Mouse (Mus musculus): Measurements from ENCODE around the gene Hist1h3d. TPM values are rescaled to one million over a fixed set of nuclear protein-coding genes. Genes with fewer than 3 reads are reported as not detected.
"Not testable (repeated sequence)": the region's sequence is repeated elsewhere in the genome, so short reads cannot be mapped to it uniquely, and the experiment has no call there.

Gene Hist1h3d
- total RNA-seq, 1 experiment from 2014 or later: 12.9 TPM

GRCm38 (mm10) chr13:23542225-23542980, 33.2 kb upstream of the Hist1h3d start:
- not testable (repeated sequence) for DNase-seq

- DNase-seq: peak; percentile 22
Measured at GRCm38 (mm10) chr13:23542999-23543607, 32.5 kb upstream of the Hist1h3d start, which contains the start of gene Hist1h2bh. Gene Hist1h2bh, minus strand, starts transcription at chr13:23543392.

GRCm38 (mm10) chr13:23543965-23544786, 31.4 kb upstream of the Hist1h3d start, which contains the start of gene Hist1h3f:
Gene Hist1h3f, plus strand, starts transcription at chr13:23544052.
- peak; percentile 53 for DNase-seq

GRCm38 (mm10) chr13:23544787-23545120, 30.8 kb upstream of the Hist1h3d start:
- DNase-seq: not testable (repeated sequence)

- DNase-seq: no peak
Measured at GRCm38 (mm10) chr13:23546694-23547093, 28.9 kb upstream of the Hist1h3d start.

GRCm38 (mm10) chr13:23550761-23551145, 24.8 kb upstream of the Hist1h3d start:
- no peak for DNase-seq

GRCm38 (mm10) chr13:23551146-23551834, 24.3 kb upstream of the Hist1h3d start, which contains the start of gene Hist1h4f:
Gene Hist1h4f, minus strand, starts transcription at chr13:23551648.
- peak; percentile 70 for DNase-seq

GRCm38 (mm10) chr13:23551931-23552914, 23.3 kb upstream of the Hist1h3d start:
- DNase-seq: no peak

GRCm38 (mm10) chr13:23552962-23553361, 22.6 kb upstream of the Hist1h3d start, which contains the start of gene Hist1h1d:
Gene Hist1h1d, plus strand, starts transcription at chr13:23553262.
- DNase-seq: no peak

GRCm38 (mm10) chr13:23554393-23554792, 21.2 kb upstream of the Hist1h3d start:
- no peak for DNase-seq

GRCm38 (mm10) chr13:23554925-23555838, 20.4 kb upstream of the Hist1h3d start:
- DNase-seq: peak; percentile 70

- DNase-seq: peak; percentile 30
Measured at GRCm38 (mm10) chr13:23555839-23556416, 19.6 kb upstream of the Hist1h3d start.

GRCm38 (mm10) chr13:23556906-23557305, 18.7 kb upstream of the Hist1h3d start:
- DNase-seq: no peak

- DNase-seq: not testable (repeated sequence)
Measured at GRCm38 (mm10) chr13:23560699-23561098, 14.9 kb upstream of the Hist1h3d start.

GRCm38 (mm10) chr13:23561531-23561882, 14.1 kb upstream of the Hist1h3d start:
- not testable (repeated sequence) for DNase-seq

GRCm38 (mm10) chr13:23561883-23562659, 13.5 kb upstream of the Hist1h3d start, which contains the start of gene Hist1h3e:
Gene Hist1h3e, minus strand, starts transcription at chr13:23562369.
- DNase-seq: peak; percentile 84

- DNase-seq: no peak
Measured at GRCm38 (mm10) chr13:23562699-23563462, 12.7 kb upstream of the Hist1h3d start.

- no peak for DNase-seq
Measured at GRCm38 (mm10) chr13:23564482-23564881, 11.1 kb upstream of the Hist1h3d start.
